Mouse (Mus musculus) neural tube, embryonic 13.5 days (tissue): ENCODE results near the gene Rhog. TPM values are rescaled to one million over a fixed set of nuclear protein-coding genes. Genes with fewer than 3 reads are reported as not detected.

Experiments
- ATAC-seq: fragments of 200-750 bp; cut with Nextera tagmentation; 2 replicates; pipeline ENCODE4 v1.8.0; 2017; ENCODE audit warnings: low read depth, mild to moderate bottlenecking, moderate TSS enrichment, moderate library complexity
- H3K27ac ChIP-seq: fragments of 300-500 bp; sonication (generic); replicated peaks from 2 replicates; pipeline ENCODE4 v1.5.1; 2015; ENCODE audit warnings: moderate library complexity, mild to moderate bottlenecking, inconsistent platforms
- H3K27me3 ChIP-seq: fragments of 300-500 bp; sonication (generic); 2 replicates; pipeline ENCODE4 v1.6.1; 2015; ENCODE audit warnings: mild to moderate bottlenecking, inconsistent platforms
- H3K36me3 ChIP-seq: fragments of 300-500 bp; sonication (generic); 2 replicates; pipeline ENCODE4 v1.6.1; 2015; ENCODE audit warnings: mild to moderate bottlenecking, inconsistent platforms
- H3K4me1 ChIP-seq: fragments of 300-500 bp; sonication (generic); replicated peaks from 2 replicates; pipeline ENCODE4 v1.6.1; 2015; ENCODE audit warnings: inconsistent platforms
- H3K4me2 ChIP-seq: fragments of 300-500 bp; sonication (generic); 2 replicates; pipeline ENCODE4 v1.6.1; 2015; ENCODE audit warnings: inconsistent platforms, mild to moderate bottlenecking, moderate library complexity
- H3K4me3 ChIP-seq: fragments of 300-500 bp; sonication (generic); 2 replicates; pipeline ENCODE4 v1.5.1; 2015; ENCODE audit warnings: mild to moderate bottlenecking, inconsistent platforms
- H3K9ac ChIP-seq: fragments of 300-500 bp; sonication (generic); 2 replicates; pipeline ENCODE4 v1.6.1; 2015; ENCODE audit warnings: moderate library complexity, mild to moderate bottlenecking, inconsistent platforms
- H3K9me3 ChIP-seq: fragments of 300-500 bp; sonication (generic); 2 replicates; pipeline ENCODE4 v1.6.1; 2016; ENCODE audit warnings: inconsistent platforms
- WGBS: fragments of 180-500 bp; shearing (Covaris S2); methylation state at CpG from one replicate; pipeline ENCODE4 v1.1.7; 2015; 5-methylcytosine and 5-hydroxymethylcytosine counted together
- polyA plus RNA-seq: library from polyadenylated mRNA; unstranded; fragments of >200 nt; fragmentation: Nextera tagmentation; extraction: Ambion mirVana; gene quantifications from 2 replicates; pipeline ENCODE4 v1.2.1, GENCODE M21; 2015

Gene Rhog
- polyA plus RNA-seq, 1 experiment from 2014 or later: 20.1 TPM

DNA sequence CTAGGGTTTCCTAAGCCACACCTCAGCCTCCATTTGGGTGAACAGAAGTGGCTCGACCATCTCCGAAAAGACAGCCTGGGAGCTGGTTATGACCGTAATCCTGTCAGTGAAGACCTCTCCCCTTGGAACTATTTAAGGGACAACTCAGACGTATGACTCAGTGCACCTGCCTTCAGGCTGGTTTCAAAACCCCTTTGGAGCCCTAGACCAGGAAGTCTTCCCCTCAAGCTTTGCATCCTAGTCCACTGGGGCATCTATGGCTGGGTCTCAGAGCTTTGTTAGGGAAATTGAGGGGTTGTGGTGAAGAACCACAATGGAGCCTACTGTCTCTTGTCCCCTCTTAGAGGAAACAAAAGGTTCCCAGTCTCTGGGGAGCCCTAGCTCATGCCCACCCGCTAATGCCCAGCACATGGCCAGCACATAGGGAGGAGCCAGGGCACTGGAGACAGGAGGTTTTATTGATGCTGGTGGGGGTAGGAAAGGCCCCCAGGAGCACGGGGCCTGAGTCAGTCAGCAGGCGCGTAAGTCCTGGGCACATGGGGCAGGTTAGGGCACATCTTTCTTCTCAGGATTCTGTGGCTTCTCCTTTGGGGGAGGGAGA, 17.1 kb downstream of the Rhog start:
- 82% methylated on average over 8 of the region's 8 CpGs for WGBS
- no peak for ATAC-seq
- H3K36me3 ChIP-seq: peaks cover 53% of the 10 kb centered on the region
- H3K9ac ChIP-seq: no peak overlapping the region
- H3K4me1 ChIP-seq: 0 out of 2 replicates have a peak, but pooled peaks cover 3% of the 10 kb centered on the region
- H3K4me2 ChIP-seq: no peak overlapping the region
- no peaks in the 10 kb centered on the region for H3K27me3 ChIP-seq
- H3K4me3 ChIP-seq: no peak overlapping the region
- no peak overlapping the region for H3K27ac ChIP-seq
- H3K9me3 ChIP-seq: no peaks in the 10 kb centered on the region

DNA sequence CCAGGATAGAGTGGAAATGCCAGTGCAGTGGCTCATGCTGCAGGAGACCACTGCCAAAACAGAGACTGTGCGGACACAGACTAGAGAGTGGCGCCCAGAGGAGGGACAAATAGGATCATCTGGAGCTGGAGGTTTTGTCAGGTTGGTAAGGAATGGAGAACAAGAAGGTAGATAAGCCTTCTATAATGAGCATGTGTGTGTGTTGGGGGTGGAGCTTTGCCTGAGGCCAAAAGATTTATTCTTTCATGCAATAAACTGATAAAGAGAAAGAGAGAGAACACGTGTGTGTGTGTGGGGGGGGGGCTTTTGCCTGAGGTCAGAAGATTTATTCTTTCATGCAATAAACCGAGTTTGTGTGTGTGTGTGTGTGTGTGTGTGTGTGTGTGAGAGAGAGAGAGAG, 22.8 kb downstream of the Rhog start:
- Histone ChIP-seq H3K27ac (no peak overlapping the region), H3K9me3 (0 out of 2 replicates have a peak, but pooled peaks cover 4% of the 10 kb centered on the region), H3K36me3 (peaks cover 33% of the 10 kb centered on the region), H3K27me3 (no peaks in the 10 kb centered on the region), H3K4me1 (no peaks in the 10 kb centered on the region), H3K4me2 (no peak overlapping the region), H3K4me3 (no peak overlapping the region), H3K9ac (no peak overlapping the region)
- no peak for ATAC-seq
- 77% methylated on average over 4 of the region's 4 CpGs for WGBS

DNA sequence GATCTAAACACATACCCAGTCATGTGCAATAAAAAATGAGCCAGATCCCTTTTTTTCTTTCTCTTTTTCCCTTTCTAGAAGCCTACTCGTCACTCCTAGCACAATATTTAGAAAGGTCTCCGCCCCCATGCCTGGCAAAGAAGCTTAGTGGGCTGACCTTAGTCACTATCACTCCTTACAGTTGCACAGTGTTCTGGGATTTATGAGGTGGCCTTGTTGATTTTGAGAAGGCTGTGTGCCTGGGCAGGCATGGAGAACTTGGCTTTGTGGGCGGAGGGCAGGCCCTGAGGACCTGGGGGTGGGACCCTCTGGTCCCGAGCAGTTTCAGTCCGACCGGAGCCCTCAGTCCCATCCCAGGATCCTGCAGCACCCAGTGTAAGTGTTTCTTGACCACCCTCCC, 26.0 kb downstream of the Rhog start:
- Histone ChIP-seq H3K9ac (no peak overlapping the region), H3K9me3 (0 out of 2 replicates have a peak, but pooled peaks cover 4% of the 10 kb centered on the region), H3K4me3 (no peak overlapping the region), H3K4me1 (no peaks in the 10 kb centered on the region), H3K4me2 (no peak overlapping the region), H3K27me3 (no peaks in the 10 kb centered on the region), H3K27ac (no peak overlapping the region), H3K36me3 (0 out of 2 replicates have a peak, but pooled peaks cover 12% of the 10 kb centered on the region)
- no peak for ATAC-seq
- WGBS: 91% methylated on average over 6 of the region's 6 CpGs

DNA sequence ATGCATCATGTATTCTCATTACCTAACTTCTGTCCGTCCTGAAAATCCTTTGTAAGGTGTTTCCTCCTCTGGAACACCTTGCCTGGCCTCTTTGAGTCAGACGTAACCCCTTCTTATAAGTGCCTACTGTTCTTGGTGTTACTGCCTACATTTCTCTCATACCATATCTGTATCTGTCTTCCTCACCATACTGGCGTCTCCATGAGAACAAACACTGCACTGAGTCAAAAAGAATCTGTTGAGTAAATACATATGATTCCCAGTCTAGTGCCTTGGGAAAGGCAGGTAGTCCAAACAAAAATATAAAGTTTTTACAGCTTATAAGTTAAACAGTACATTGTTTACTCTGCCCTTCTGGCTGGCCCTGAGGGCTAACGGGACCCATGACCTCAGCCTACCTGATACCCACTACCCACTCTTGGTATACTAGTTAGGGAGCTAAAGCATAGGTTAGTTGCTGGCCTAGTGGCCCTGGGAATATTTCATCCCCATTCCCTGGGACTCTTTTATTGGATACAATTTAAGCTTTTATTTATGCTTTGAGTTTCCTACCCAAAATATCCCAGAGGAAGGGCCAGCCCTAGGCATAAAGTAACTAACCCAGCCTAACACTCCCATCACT, 27.7 kb downstream of the Rhog start:
- Histone ChIP-seq H3K27ac (no peak overlapping the region), H3K4me2 (no peak overlapping the region), H3K4me3 (no peak overlapping the region), H3K9me3 (0 out of 2 replicates have a peak, but pooled peaks cover 4% of the 10 kb centered on the region), H3K27me3 (no peaks in the 10 kb centered on the region), H3K9ac (no peak overlapping the region), H3K4me1 (peaks cover 1% of the 10 kb centered on the region; the same call in 1 of the 2 replicates), H3K36me3 (0 out of 2 replicates have a peak, but pooled peaks cover 12% of the 10 kb centered on the region)
- ATAC-seq: no peak
- 94% methylated on average over 4 of the region's 4 CpGs for WGBS

DNA sequence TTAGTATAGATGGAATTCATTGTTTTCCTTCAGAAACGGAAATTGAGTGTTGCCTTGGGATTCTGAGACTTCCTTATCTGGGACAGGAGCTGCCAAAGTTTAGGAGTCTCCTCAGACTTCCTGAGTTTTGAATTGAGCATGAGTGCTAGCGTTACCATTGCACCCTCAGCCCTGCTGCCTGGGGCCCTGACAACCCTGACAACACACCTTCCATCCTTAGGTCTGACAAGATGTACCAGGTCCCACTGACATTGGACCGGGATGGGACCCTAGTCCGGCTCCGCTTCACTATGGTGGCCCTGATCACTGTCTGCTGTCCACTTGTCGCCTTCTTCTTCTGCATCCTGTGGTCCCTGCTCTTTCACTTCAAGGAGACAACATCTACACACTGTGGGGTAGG, 29.8 kb downstream of the Rhog start:
- H3K4me2 ChIP-seq: no peak overlapping the region
- 94% methylated on average over 6 of the region's 6 CpGs for WGBS
- 0 out of 2 replicates have a peak, but pooled peaks cover 4% of the 10 kb centered on the region for H3K9me3 ChIP-seq
- no peaks in the 10 kb centered on the region for H3K27me3 ChIP-seq
- no peak for ATAC-seq
- H3K4me1 ChIP-seq: peaks cover 8% of the 10 kb centered on the region
- H3K9ac ChIP-seq: no peak overlapping the region
- H3K27ac ChIP-seq: no peak overlapping the region
- H3K36me3 ChIP-seq: 0 out of 2 replicates have a peak, but pooled peaks cover 12% of the 10 kb centered on the region
- no peak overlapping the region for H3K4me3 ChIP-seq

DNA sequence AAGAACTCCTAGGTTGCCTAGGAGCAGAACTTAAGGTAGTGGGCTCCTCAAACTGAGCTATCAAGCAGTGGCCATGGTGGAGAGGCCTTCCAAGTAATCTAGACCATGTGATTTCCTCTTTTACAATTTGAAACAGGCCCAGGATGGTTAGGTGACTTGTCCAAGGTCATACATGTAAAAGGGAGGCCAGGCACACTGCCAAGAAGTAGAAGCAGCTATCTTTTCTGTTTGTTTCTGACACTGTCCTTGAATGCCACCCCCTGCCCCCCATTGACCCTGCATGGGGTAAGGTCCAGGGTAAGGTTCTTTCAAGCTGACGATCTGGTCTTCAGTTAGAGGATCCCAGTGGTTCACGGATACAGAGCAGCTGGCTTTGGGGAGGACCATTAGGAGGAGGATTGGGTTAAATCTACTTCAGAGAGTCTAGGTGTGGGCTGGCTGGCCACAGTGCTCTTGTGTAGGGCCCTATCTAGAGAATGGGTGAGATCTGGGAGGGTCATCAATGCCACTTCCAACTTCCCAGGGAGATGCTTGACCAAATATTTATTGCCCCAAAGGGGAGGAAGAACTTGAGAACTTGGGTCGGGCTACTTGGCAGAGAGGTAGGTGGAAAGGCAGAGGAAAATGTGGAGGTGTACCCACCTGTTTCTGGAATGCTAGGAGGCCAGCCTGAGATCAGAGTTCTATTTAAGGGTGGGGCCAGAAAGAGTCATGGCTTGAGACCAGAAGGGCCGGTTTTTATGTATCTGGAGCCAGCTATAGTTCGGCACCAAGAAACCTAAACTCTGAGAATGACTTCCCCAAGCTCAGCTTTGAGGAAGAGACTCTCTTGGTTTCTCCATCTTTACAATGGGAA, 31.7 kb downstream of the Rhog start:
- WGBS: 91% methylated on average over 5 of the region's 5 CpGs
- no peak overlapping the region for H3K4me2 ChIP-seq

DNA sequence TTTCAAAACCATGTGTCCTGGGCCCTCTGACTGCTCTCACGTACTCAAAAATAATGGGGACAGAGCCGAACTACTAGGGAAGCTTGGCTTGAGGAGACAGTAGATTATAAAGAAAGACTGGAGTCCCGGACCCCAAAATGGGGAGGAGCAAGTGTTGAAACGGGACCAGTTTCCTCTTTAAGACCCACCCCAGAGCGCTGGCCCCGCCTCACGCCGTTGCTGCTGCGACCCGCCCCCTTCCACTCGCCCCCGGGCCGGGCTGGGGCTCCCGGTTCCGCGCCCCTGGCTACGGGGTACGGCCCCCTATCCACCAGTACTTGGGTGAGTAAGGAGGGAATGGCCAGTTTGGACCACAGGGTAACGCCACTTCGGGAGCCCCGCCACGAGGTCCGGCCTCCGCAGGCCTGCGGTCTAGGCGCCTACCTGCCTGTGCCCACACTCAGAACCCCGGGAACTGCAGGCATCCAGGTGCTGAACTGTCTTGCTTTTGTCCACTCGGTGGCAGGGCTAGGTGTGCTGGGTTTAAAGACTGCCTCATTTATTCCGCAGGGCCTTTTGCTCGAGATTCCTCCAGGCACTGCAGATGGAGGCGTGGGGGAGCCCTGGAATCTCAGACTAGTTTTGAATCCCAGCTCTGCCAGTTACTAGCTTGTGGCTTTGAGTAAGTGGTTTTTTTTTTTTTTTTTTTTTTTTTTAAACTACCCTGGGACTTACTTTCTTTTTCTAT, 32.9 kb downstream of the Rhog start:
- H3K27ac ChIP-seq: 0 out of 2 replicates have a peak overlapping the region, but pooled peaks have one; percentile 13

More for the DNA sequence above, 31.7 kb downstream of the Rhog start:
- Histone ChIP-seq H3K4me1 (peaks cover 8% of the 10 kb centered on the region), H3K27ac (no peak overlapping the region), H3K4me3 (no peak overlapping the region), H3K9ac (no peak overlapping the region), H3K9me3 (0 out of 2 replicates have a peak, but pooled peaks cover 2% of the 10 kb centered on the region), H3K27me3 (no peaks in the 10 kb centered on the region), H3K36me3 (0 out of 2 replicates have a peak, but pooled peaks cover 9% of the 10 kb centered on the region)
- ATAC-seq: no peak

DNA sequence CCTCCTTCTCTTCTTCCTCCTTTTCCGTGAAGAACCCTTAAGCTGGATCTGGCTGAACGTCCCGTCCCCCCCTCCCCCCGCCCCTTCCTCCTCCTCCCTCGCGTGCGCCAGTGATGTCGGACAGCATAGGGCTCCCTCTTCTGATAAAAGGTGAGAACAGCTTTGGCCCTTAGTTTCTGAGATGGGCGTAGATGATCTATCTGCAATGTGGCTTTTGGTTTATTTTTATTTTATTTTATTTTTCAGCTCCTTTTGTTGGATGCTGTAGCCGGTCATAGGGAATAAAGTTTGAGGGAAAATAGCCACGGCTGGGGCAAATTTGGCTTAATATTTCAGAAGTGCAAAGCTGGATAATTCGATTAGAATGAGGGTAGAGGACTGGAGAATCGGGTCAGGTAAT, 33.5 kb downstream of the Rhog start:
- H3K27me3 ChIP-seq: no peaks in the 10 kb centered on the region
- ATAC-seq: peak; percentile 82
- H3K4me2 ChIP-seq: peak overlapping the region; percentile 82
- peak overlapping the region; percentile 70 for H3K4me3 ChIP-seq
- H3K4me1 ChIP-seq: peaks cover 8% of the 10 kb centered on the region
- H3K9ac ChIP-seq: peak overlapping the region; percentile 80
- H3K9me3 ChIP-seq: no peaks in the 10 kb centered on the region
- WGBS: under 1% methylated on average over 9 of the region's 13 CpGs
- no peaks in the 10 kb centered on the region for H3K36me3 ChIP-seq
- H3K27ac ChIP-seq: no peak overlapping the region

More for the DNA sequence above, 32.9 kb downstream of the Rhog start:
- Histone ChIP-seq H3K4me1 (peaks cover 8% of the 10 kb centered on the region), H3K4me3 (peak overlapping the region; percentile 70), H3K27me3 (no peaks in the 10 kb centered on the region), H3K4me2 (peak overlapping the region; percentile 82), H3K9ac (peak overlapping the region; percentile 80), H3K9me3 (no peaks in the 10 kb centered on the region), H3K36me3 (0 out of 2 replicates have a peak, but pooled peaks cover 1% of the 10 kb centered on the region)
- ATAC-seq: peak; percentile 89
- WGBS: 2% methylated on average over 31 of the region's 31 CpGs

DNA sequence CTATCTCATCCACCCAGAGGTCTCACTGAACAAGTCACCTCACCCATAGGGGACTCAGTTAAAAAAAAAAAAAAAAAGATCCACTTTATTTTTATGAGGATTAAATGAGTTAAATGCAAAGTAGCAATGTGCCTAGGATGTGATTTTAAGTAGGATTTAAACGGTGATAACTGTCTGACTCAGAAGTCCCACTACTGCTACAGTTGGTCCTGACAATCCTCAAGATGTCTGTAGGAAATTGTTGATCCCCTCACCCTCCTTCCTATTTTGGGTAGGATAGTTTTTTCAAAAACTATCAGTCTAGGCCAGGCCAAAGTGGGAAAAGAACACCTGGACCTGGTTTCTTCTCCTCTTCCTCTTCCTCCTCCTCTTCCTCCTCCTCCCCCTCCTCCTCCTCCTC, 34.0 kb downstream of the Rhog start:
- Histone ChIP-seq H3K9me3 (no peaks in the 10 kb centered on the region), H3K27ac (no peak overlapping the region), H3K4me3 (peak overlapping the region; percentile 70; the same call in 1 of the 2 replicates), H3K4me2 (peak overlapping the region; percentile 82), H3K36me3 (no peaks in the 10 kb centered on the region), H3K4me1 (peaks cover 8% of the 10 kb centered on the region), H3K27me3 (no peaks in the 10 kb centered on the region), H3K9ac (no peak overlapping the region)
- ATAC-seq: peak; percentile 11
- 62% methylated on average over 1 of the region's 1 CpGs for WGBS

DNA sequence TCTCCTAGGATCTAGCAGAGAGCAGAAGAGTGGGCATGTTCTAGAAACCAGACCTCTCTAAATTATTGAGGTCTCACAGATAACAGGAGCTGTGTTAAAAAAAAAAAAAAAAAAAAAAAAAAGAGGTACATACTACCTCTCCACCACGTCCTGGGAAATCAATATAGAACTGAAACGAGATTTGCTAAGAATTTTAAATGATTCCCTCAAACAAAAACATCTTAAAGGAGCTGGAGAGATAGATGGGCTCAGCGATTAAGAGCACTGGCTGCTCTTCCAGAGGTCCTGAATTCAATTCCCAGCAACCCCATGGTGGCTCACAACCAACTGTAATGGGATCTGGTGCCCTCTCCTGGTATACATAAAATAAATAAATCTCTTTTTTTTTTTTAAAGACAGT, 44.8 kb downstream of the Rhog start:
- peaks cover 33% of the 10 kb centered on the region for H3K4me1 ChIP-seq
- peak overlapping the region; percentile 88 for H3K4me3 ChIP-seq
- ATAC-seq: no peak
- peak overlapping the region; percentile 66 for H3K4me2 ChIP-seq
- H3K9ac ChIP-seq: peak overlapping the region; percentile 73
- WGBS: 70% methylated on average over 3 of the region's 3 CpGs
- H3K9me3 ChIP-seq: no peaks in the 10 kb centered on the region
- 0 out of 2 replicates have a peak, but pooled peaks cover 3% of the 10 kb centered on the region for H3K36me3 ChIP-seq
- no peaks in the 10 kb centered on the region for H3K27me3 ChIP-seq
- peak overlapping the region; percentile 96 for H3K27ac ChIP-seq
